Mouse (Mus musculus): ENCODE measurements around the gene Cyp4a29. TPM values are rescaled to one million over a fixed set of nuclear protein-coding genes. Genes with fewer than 3 reads are reported as not detected.
"Not testable (repeated sequence)": the region's sequence is repeated elsewhere in the genome, so short reads cannot be mapped to it uniquely, and the experiment has no call there.

Cyp4a29 gene
- not detected in 2 replicates for total RNA-seq (2015)
- not detected in 2 replicates for total RNA-seq (2017)

DNA sequence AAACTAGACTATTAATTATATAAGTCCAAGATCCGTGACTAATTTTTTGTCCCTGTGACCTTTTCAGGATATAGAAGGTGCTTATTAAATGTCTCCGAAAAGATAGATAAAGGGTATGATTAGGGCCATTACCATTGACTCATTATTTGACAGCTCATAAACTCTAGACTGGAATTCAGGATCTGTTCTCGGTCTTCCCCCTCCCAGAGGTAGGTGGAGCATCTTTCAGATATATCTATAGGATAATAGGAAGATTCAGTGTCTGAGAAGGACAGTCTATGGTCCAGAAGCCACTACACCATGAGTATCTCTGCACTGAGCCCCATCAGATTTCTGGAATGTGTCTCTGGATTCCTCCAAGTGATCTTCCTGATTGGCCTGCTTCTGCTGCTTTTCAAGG lies at the start of gene Cyp4a29:
Gene Cyp4a29, plus strand, starts transcription at position 301 of the 400 bp plus-strand sequence.
- no peak for ATAC-seq (ENCODE audit: poor library complexity, severe bottlenecking)

DNA sequence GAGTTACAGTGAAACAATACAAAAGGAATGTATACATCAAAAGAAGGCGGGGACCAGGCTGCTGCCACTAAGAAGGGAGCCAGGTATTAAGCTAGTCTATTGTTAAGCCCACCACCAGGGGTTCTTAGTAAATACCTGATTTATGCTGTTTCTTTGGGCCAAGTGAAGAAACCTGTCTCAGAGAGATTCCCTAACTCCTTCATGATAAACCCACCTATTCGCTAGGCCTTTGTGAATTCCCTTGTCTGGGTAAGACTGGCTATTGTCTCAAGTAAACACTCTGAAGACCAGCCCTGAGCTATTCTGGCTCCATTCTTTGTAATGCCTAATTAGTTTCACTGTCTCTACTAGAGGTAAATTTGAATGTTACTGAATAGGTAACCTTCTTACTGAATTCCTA lies 9.0 kb upstream of the Cyp4a29 start:
- not testable (repeated sequence) for ATAC-seq (ENCODE audit: poor library complexity, severe bottlenecking)

DNA sequence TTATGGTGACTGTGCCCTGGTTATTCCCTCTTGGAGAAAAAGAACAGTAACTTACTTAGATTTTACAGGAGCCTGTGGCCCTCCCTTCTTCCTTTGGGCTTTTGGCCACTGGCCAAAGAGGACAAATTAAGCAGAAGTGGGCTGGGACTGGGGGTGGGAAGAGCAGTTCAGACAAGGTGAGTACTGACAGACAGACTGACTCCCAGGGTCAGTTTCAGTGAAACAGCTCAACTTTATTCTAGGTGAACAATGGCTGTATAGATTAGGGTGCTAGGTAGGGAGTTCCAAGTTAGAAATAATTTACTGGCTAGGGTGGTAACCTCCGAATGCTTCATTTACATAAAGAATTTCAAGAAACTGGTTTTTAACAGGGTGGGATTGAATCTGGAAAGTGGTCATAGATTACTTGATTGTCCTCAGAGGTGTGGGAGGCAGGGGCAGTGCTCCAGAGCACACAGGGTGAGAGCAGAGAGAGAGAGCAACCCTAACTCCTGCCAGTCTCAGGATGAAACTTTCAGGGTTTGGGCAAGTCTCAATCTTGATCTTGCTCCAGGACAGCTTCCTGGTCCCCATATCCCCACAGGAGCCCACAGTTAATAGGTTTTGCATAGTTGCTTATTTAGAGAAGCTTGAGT lies 5.3 kb upstream of the Cyp4a29 start:
- no peak for ATAC-seq (ENCODE audit: poor library complexity, severe bottlenecking)

DNA sequence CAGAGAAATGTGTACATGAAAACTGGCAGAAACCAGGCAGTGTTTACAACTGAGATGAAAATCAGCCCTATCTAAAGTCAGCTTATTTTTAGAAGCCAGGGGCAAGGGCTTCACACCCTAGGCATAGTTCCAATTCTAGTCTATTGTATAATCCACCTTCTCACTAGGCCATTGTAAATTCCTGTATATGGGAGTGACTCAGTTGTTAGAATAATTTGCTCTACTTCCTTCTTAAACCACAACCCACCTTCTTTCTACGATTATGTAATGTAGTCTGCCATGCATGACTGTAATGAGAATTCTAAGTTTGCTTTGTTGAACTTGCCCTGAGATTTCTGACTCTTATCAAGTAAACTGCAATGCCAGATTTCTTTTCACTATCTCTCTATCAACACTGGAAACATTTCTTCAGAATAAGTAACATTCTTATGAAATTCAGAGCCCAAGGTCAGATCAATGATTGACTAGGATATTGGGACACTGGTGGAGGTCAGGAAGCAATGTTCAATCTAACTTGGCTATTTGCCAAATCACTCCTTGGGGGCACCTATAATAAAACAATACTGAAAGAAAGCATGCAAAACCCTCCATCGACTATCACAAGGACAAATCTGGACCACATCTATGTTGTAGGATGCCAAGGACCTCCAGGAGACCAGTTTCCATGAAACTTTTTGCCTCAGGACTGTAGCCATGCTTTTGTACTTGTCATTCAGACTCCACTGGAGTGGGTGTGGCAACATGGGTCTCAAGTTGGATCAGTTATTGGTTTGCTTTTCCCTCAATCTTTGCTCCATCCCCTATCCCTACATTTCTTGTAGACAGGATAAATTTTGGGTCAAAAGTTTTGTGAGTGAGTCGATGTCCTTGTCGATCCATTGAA lies 23.0 kb downstream of the Cyp4a29 start:
- not testable (repeated sequence) for ATAC-seq (ENCODE audit: poor library complexity, severe bottlenecking)

DNA sequence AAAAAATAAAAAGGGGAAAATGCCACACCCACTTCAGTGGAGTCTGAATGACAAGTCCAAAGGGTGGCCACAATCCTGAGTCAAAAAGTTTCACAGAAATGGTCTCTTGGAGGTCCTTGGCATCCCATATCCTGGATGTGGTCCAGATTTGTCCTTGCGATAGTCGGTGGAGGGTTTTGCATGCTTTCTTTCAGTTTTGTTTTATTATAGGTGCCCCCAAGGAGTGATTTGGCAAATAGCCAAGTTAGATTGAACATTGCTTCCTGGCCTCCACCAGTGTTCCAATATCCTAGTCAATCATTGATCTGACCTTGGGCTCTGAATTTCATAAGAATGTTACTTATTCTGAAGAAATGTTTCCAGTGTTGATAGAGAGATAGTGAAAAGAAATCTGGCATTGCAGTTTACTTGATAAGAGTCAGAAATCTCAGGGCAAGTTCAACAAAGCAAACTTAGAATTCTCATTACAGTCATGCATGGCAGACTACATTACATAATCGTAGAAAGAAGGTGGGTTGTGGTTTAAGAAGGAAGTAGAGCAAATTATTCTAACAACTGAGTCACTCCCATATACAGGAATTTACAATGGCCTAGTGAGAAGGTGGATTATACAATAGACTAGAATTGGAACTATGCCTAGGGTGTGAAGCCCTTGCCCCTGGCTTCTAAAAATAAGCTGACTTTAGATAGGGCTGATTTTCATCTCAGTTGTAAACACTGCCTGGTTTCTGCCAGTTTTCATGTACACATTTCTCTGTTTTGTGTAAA lies 36.5 kb downstream of the Cyp4a29 start:
- ATAC-seq (ENCODE audit: poor library complexity, severe bottlenecking): not testable (repeated sequence)

DNA sequence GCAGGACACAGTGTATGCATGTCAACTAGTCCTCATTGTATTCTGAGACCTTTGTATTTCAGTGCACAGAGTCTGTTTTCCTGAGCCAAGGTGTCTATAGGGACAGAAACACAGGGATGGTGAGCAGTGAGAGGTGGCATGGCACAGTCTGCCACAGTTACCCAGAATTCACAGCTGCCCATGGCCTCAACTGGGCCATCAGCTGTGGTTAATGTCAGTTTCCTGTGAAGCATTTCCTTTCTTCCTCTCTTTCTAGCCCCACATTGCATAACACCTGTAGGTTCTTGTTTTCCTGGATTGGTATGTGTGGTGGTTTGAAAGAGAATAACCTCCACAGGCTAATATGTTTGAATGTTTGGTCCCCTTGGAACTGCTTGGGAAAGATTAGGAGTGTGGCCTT lies 38.5 kb downstream of the Cyp4a29 start:
- ATAC-seq (ENCODE audit: poor library complexity, severe bottlenecking): peak; percentile 92

DNA sequence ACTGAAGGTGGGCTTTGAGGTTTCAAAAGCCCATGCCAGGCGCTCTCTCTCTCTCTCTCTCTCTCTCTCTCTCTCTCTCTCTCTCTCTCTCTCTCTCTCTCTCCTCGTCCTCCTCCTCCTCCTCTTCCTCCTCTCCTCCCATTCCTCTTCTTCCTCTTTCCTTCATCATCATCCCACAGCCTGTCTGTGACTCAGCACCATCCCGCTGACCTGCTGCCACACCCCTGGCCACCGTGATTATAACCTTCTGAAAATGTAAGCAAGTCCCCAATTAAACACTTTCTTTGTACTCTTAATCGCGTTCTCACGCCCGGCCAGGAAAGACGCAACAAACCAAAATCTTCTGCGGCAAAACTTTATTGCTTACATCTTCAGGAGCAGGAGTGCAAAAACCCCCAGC lies 38.9 kb downstream of the Cyp4a29 start:
- peak; percentile 72 for ATAC-seq (ENCODE audit: poor library complexity, severe bottlenecking)

DNA sequence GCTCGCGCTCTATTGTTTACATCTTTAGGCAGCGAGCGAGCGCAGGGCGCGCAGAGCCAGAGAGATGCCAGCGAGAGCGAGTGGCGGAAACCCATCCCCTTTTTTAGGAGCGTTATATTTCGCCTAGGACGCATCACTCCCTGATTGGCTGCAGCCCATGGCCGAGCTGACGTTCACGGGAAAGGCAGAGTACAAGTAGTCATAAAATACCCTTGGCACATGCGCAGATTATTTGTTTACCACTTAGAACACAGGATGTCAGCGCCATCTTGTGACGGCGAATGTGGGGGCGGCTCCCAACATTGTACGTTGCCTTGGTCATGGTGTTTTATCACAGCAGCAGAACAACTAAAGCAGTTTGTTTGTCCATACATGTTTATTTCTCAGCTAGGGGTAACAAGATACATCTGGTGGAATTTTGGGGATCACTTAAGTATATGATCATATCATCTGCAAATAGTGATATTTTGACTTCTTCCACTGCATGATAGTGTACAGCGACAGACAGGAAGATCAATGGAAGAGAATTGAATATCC lies 39.4 kb downstream of the Cyp4a29 start:
- peak; percentile 59 for ATAC-seq (ENCODE audit: poor library complexity, severe bottlenecking)

DNA sequence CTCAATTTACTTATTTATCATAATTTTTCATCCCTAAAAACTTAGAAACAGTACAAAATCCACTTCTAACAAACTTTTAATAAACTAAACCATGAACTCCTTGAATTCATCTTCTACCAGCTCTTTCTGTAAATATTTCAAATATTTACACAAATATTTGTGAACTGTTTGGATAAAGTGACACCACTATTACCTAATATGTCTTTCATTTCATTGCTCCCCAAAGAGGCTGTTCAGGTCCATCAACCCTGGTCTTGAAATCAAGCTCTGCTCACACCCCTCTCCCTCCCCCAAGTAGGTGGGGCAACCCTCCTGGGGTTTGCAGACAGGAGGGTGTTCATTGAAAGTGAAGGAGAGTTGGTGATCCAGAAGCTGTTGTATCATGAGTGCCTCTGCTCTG lies 56.9 kb downstream of the Cyp4a29 start, which contains the start of gene Cyp4a12a:
Gene Cyp4a12a, plus strand, starts transcription at position 301 of the 400 bp plus-strand sequence.
- ATAC-seq (ENCODE audit: poor library complexity, severe bottlenecking): not testable (repeated sequence)

Other genes with a start within 250 kb of the Cyp4a29 start
- 36.2 and 37.6 TPM in 2 replicates for gene Stil, start 241.9 kb upstream of the Cyp4a29 start, total RNA-seq (2015)
- 13.9 and 16.7 TPM in 2 replicates for gene Stil, start 241.9 kb upstream of the Cyp4a29 start, total RNA-seq (2017)
- gene Tal1, start 185.7 kb upstream of the Cyp4a29 start, total RNA-seq (2015): 2.2 and 3.8 TPM in 2 replicates
- 1.8 and 2.6 TPM in 2 replicates for gene Tal1, start 185.7 kb upstream of the Cyp4a29 start, total RNA-seq (2017)
- gene Pdzk1ip1, start 153.4 kb upstream of the Cyp4a29 start, total RNA-seq (2015): 1.5 and 2.8 TPM in 2 replicates
- 0.33 and 0.53 TPM in 2 replicates for gene Pdzk1ip1, start 153.4 kb upstream of the Cyp4a29 start, total RNA-seq (2017)
- gene Cyp4x1, start 107.8 kb upstream of the Cyp4a29 start, total RNA-seq (2015): not detected in 2 replicates
- gene Cyp4x1, start 107.8 kb upstream of the Cyp4a29 start, total RNA-seq (2017): not detected in 2 replicates
- gene Cyp4a12a, start 57.0 kb downstream of the Cyp4a29 start, total RNA-seq (2015): not detected in 2 replicates
- not detected in 2 replicates for gene Cyp4a12a, start 57.0 kb downstream of the Cyp4a29 start, total RNA-seq (2017)
- not detected in 2 replicates for gene Cyp4a12b, start 169.5 kb downstream of the Cyp4a29 start, total RNA-seq (2015)
- not detected in 2 replicates for gene Cyp4a12b, start 169.5 kb downstream of the Cyp4a29 start, total RNA-seq (2017)
- gene Cyp4a30b, start 210.5 kb downstream of the Cyp4a29 start, total RNA-seq (2015): not detected in 2 replicates
- gene Cyp4a30b, start 210.5 kb downstream of the Cyp4a29 start, total RNA-seq (2017): not detected in 2 replicates

Measured in megakaryocyte, adult 5-6 weeks (primary cell).